In genomic region chr7:125444076-125444463, GRCm38 (mm10) we compare ENCODE assay signal across 8 mouse cellular contexts. TPM values are rescaled to one million over a fixed set of nuclear protein-coding genes. Genes with fewer than 3 reads are reported as not detected.
DNase-seq lines count a peak whose midpoint lies in the region; ATAC-seq and TF ChIP-seq lines count a peak whose summit lies in the region.

No protein-coding gene starts in this region.

- peak overlapping the region; percentile 97 for H3K27ac ChIP-seq in heart, embryonic 13.5 days (replicated peaks)
- peak overlapping the region; percentile 83 for H3K27ac ChIP-seq in MEL (ENCODE audit: control insufficient read depth, low read depth, low read length)
- H3K27ac ChIP-seq in forebrain, embryonic 11.5 days (ENCODE audit: low read depth, low read length): no peak overlapping the region; the same call in 1 of the 2 replicates
- peak overlapping the region; percentile 97 for H3K27ac ChIP-seq in midbrain, embryonic 12.5 days (replicated peaks)

- peak overlapping the region; percentile 87 for H3K9ac ChIP-seq in heart, embryonic 13.5 days
- peak overlapping the region; percentile 81 for H3K9ac ChIP-seq in MEL (ENCODE audit: control insufficient read depth, low read depth, low read length, poor library complexity, severe bottlenecking)
- peak overlapping the region; percentile 83 for H3K9ac ChIP-seq in forebrain, embryonic 11.5 days (ENCODE audit: low read length)
- H3K9ac ChIP-seq in midbrain, embryonic 12.5 days (replicated peaks): peak overlapping the region; percentile 77

- TF ChIP-seq EP300 in MEL (IDR thresholded peaks at IDR 0.05; ENCODE audit: low read depth in 1 of 2, low read length in 2 of 2): no peak

- 22% methylated on average over 10 of the region's 10 CpGs for WGBS in heart, embryonic 13.5 days
- WGBS in forebrain, embryonic 11.5 days: 30% methylated on average over 10 of the region's 10 CpGs
- WGBS in midbrain, embryonic 12.5 days: 27% methylated on average over 10 of the region's 10 CpGs

- H3K4me1 ChIP-seq in heart, embryonic 13.5 days: peaks cover 20% of the 10 kb centered on the region
- H3K4me1 ChIP-seq in MEL (ENCODE audit: control insufficient read depth in 1 of 2, insufficient read depth in 2 of 2, low read length in 2 of 2): peaks cover 8 to 34% of the 10 kb centered on the region in 2 experiments
- H3K4me1 ChIP-seq in forebrain, embryonic 11.5 days (replicated peaks; ENCODE audit: control insufficient read depth, insufficient read depth, low read length): 0 out of 2 replicates have a peak, but pooled peaks cover 6% of the 10 kb centered on the region
- peaks cover 14% of the 10 kb centered on the region for H3K4me1 ChIP-seq in midbrain, embryonic 12.5 days

- no peak for TF ChIP-seq CTCF in MEL (IDR thresholded peaks at IDR 0.05 in 2 of 3, conservative IDR thresholded peaks at IDR 0.05 in 1 of 3; ENCODE audit: control insufficient read depth in 1 of 3, insufficient read depth in 1 of 3, low read depth in 2 of 3, low read length in 3 of 3, poor library complexity in 1 of 3, severe bottlenecking in 1 of 3)

- H3K79me2 ChIP-seq in MEL (ENCODE audit: control insufficient read depth, insufficient read depth, low read length, poor library complexity): peaks cover 5% of the 10 kb centered on the region; the same call in 1 of the 2 replicates

- no peak for ATAC-seq in heart, embryonic 13.5 days (ENCODE audit: extremely low read depth, insufficient number of reproducible peaks, low FRiP score, low TSS enrichment)
- peak; percentile 3; the same call in 1 of the 2 replicates for ATAC-seq in forebrain, embryonic 11.5 days (replicated peaks; ENCODE audit: low FRiP score)
- peak; percentile 8; the same call in 1 of the 2 replicates for ATAC-seq in midbrain, embryonic 12.5 days (ENCODE audit: low FRiP score, low read depth)

- H3K27me3 ChIP-seq in heart, embryonic 13.5 days (replicated peaks): no peaks in the 10 kb centered on the region
- no peaks in the 10 kb centered on the region for H3K27me3 ChIP-seq in MEL (ENCODE audit: control insufficient read depth in 1 of 2, insufficient read depth in 2 of 2, low read length in 2 of 2)
- no peaks in the 10 kb centered on the region for H3K27me3 ChIP-seq in forebrain, embryonic 11.5 days (ENCODE audit: control insufficient read depth, insufficient read depth, low read length)
- no peaks in the 10 kb centered on the region; the same call in 1 of the 2 replicates for H3K27me3 ChIP-seq in midbrain, embryonic 12.5 days

- peaks cover 6% of the 10 kb centered on the region; the same call in 1 of the 2 replicates for H3K9me3 ChIP-seq in heart, embryonic 13.5 days
- H3K9me3 ChIP-seq in MEL (replicated peaks; ENCODE audit: insufficient read depth, low read length): no peaks in the 10 kb centered on the region
- H3K9me3 ChIP-seq in forebrain, embryonic 11.5 days (ENCODE audit: control insufficient read depth, low read length): no peaks in the 10 kb centered on the region
- H3K9me3 ChIP-seq in midbrain, embryonic 12.5 days: peaks cover 6% of the 10 kb centered on the region; the same call in 1 of the 2 replicates

- H3K4me3 ChIP-seq in heart, embryonic 13.5 days: peak overlapping the region; percentile 71
- peak overlapping the region; percentile 75 to 82 for H3K4me3 ChIP-seq in MEL (ENCODE audit: control insufficient read depth in 1 of 2, insufficient read depth in 1 of 2, low read depth in 2 of 2, low read length in 2 of 2)
- H3K4me3 ChIP-seq in forebrain, embryonic 11.5 days (ENCODE audit: low read depth, low read length): peak overlapping the region; percentile 58
- peak overlapping the region; percentile 65 for H3K4me3 ChIP-seq in midbrain, embryonic 12.5 days

- no peak for TF ChIP-seq POLR2A in MEL (IDR thresholded peaks at IDR 0.05; ENCODE audit: control insufficient read depth in 1 of 2, insufficient read depth in 1 of 2, low read depth in 1 of 2, low read length in 2 of 2, poor library complexity in 1 of 2)

- no peak for DNase-seq in heart, adult 11 months
- DNase-seq in MEL (ENCODE audit: low read depth, low spot score): no peak
- DNase-seq in forebrain, embryonic 11.5 days (ENCODE audit: low spot score): no peak
- DNase-seq in kidney, postnatal 10 days: peak; percentile 28
- no peak for DNase-seq in gastrocnemius, postnatal 10 days
- no peak for DNase-seq in frontal cortex, postnatal 25 days (ENCODE audit: low spot score in 2 of 2)

- no peaks in the 10 kb centered on the region; the same call in 1 of the 2 replicates for H3K36me3 ChIP-seq in heart, embryonic 13.5 days
- peaks cover 0 to 22% of the 10 kb centered on the region in 2 experiments; a peak in 2 of 4 replicates for H3K36me3 ChIP-seq in MEL (ENCODE audit: control insufficient read depth in 1 of 2, insufficient read depth in 2 of 2, low read length in 2 of 2)
- H3K36me3 ChIP-seq in forebrain, embryonic 11.5 days (ENCODE audit: control insufficient read depth, insufficient read depth, low read length): no peaks in the 10 kb centered on the region; the same call in 1 of the 2 replicates
- H3K36me3 ChIP-seq in midbrain, embryonic 12.5 days: no peaks in the 10 kb centered on the region

- peak overlapping the region; percentile 93 for H3K4me2 ChIP-seq in heart, embryonic 13.5 days
- peak overlapping the region; percentile 78 for H3K4me2 ChIP-seq in forebrain, embryonic 11.5 days (ENCODE audit: low read depth, low read length, severe bottlenecking)
- peak overlapping the region; percentile 74 for H3K4me2 ChIP-seq in midbrain, embryonic 12.5 days (replicated peaks)

- TF ChIP-seq RAD21 in MEL (IDR thresholded peaks at IDR 0.05; ENCODE audit: low read depth, low read length): no peak

TF ChIP-seq in MEL, 35 proteins besides CTCF, POLR2A, EP300 and RAD21:
- TF ChIP-seq MYC (IDR thresholded peaks at IDR 0.05; ENCODE audit: low read depth, low read length) (no peak), MEF2A (IDR thresholded peaks at IDR 0.05; ENCODE audit: extremely low read depth, insufficient replicate concordance, low read depth, low read length, poor library complexity, severe bottlenecking) (no peak), USF1 (IDR thresholded peaks at IDR 0.05; ENCODE audit: low read depth, low read length) (0 out of 2 replicates have a peak, but pooled peaks have one; percentile 38), E2F4 (IDR thresholded peaks at IDR 0.05; ENCODE audit: borderline replicate concordance, low read depth, low read length) (no peak), MAZ (IDR thresholded peaks at IDR 0.05; ENCODE audit: low read depth, low read length) (0 out of 2 replicates have a peak, but pooled peaks have one; percentile 9), CHD1 (IDR thresholded peaks at IDR 0.05; ENCODE audit: low read depth, low read length) (no peak), TBP (IDR thresholded peaks at IDR 0.05; ENCODE audit: low read depth, low read length) (no peak), JUND (IDR thresholded peaks at IDR 0.05; ENCODE audit: low read depth, low read length) (no peak), CHD2 (IDR thresholded peaks at IDR 0.05; ENCODE audit: low read length) (no peak; the same call in 1 of the 2 replicates), HCFC1 (IDR thresholded peaks at IDR 0.05; ENCODE audit: low read depth, low read length) (no peak)

RNA-seq across cellular contexts. Expression of gene Kdm8, which starts 0.4 kb away (rescaled TPM):
- 6.7 and 7.7 TPM in 2 replicates for polyA plus RNA-seq in heart, embryonic 13.5 days (2015; fragmentation: Nextera tagmentation; extraction: Ambion mirVana)
- total RNA-seq in MEL (2012; rRNA removed): 10.3 and 14.7 TPM in 2 replicates
- polyA plus RNA-seq in MEL (2012; ENCODE audit: insufficient read depth in 1 of 2, insufficient read length in 2 of 2, low read depth in 1 of 2, low replicate concordance in 2 of 2, missing spikeins in 1 of 2): 10 to 100 TPM in 1 of 2 experiments, not detected in 1; 11.6 TPM
- 11.4 and 12.9 TPM in 2 replicates for polyA plus RNA-seq in forebrain, embryonic 11.5 days (2014; fragmentation: Nextera tagmentation; extraction: Ambion mirVana)
- 9.3 and 10.0 TPM in 2 replicates for polyA plus RNA-seq in midbrain, embryonic 12.5 days (2016; fragmentation: Nextera tagmentation; extraction: Ambion mirVana)
- total RNA-seq in gastrocnemius, postnatal 10 days (2021): 1 to 10 TPM; 3.8 to 4.0 TPM

RNA-seq across cellular contexts. Expression of gene Nsmce1, which starts 47.3 kb away (rescaled TPM):
- polyA plus RNA-seq in heart, embryonic 13.5 days (2015; fragmentation: Nextera tagmentation; extraction: Ambion mirVana): 97.9 and 110 TPM in 2 replicates
- total RNA-seq in MEL (2012; rRNA removed): 58.1 and 59.7 TPM in 2 replicates
- polyA plus RNA-seq in MEL (2012; ENCODE audit: insufficient read depth in 1 of 2, insufficient read length in 2 of 2, low read depth in 1 of 2, low replicate concordance in 2 of 2, missing spikeins in 1 of 2): 10 to 100 TPM in 1 of 2 experiments, not detected in 1; 59.2 TPM
- polyA plus RNA-seq in forebrain, embryonic 11.5 days (2014; fragmentation: Nextera tagmentation; extraction: Ambion mirVana): 115 and 116 TPM in 2 replicates
- 111 and 113 TPM in 2 replicates for polyA plus RNA-seq in midbrain, embryonic 12.5 days (2016; fragmentation: Nextera tagmentation; extraction: Ambion mirVana)
- total RNA-seq in gastrocnemius, postnatal 10 days (2021): 10 to 100 TPM; 19.4 to 20.3 TPM
